Mouse (Mus musculus) erythroid progenitor cell, adult 5-6 weeks (primary cell): Measurements from ENCODE around the gene Krtap12-1. TPM values are rescaled to one million over a fixed set of nuclear protein-coding genes. Genes with fewer than 3 reads are reported as not detected.
"Not testable (repeated sequence)": the region's sequence is repeated elsewhere in the genome, so short reads cannot be mapped to it uniquely, and the experiment has no call there.

Experiments used
- ATAC-seq: replicated peaks from 2 replicates; pipeline ENCODE4 v1.8.0; 2016; ENCODE audit warnings: moderate number of reproducible peaks, mild to moderate bottlenecking, moderate TSS enrichment, inconsistent platforms; ENCODE audit not compliant: poor library complexity, low FRiP score, severe bottlenecking
- total RNA-seq, 2 experiments: library from RNA; stranded (forward) in 1 of 2; stranded (reverse) in 1 of 2; fragments of 150-400 nt in 1 of 2; fragments of 186-747, 209-891 nt in 1 of 2; gene quantifications; 2 replicates each; pipeline versions ENCODE4 v1.2.3 to v1.2.4; 2015 to 2017; ENCODE audit warnings: low replicate concordance in 2 of 2

Krtap12-1 gene
- total RNA-seq (2015; ENCODE audit: low replicate concordance), result not detected in 2 replicates
- total RNA-seq (2017; ENCODE audit: low replicate concordance), result not detected in 2 replicates

GRCm38 (mm10) chr10:77720299-77720698 lies at the start of gene Krtap12-1:
Gene Krtap12-1 (plus strand): TSS chr10:77720599.
- not testable (repeated sequence) for ATAC-seq

DNA sequence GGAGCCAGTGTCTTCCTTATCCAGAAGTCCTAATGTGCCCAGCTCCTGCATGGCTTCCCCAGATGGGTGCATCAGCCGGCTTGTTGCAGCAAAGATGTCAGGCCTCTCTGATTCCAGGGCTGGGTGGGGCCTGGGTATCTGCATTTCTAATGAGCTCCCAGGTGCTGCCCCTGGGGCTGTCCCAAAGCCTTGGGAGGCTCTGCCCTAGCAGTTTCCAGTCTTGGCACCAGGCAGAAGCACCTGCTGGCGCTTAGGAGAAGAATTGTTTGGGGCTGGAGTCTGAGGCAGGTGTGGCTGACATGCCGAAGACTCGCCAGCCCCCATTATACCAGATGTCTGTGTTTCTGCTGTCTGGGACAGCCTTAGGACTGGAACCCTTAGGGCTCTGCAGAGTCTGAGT lies 49.7 kb upstream of the Krtap12-1 start:
- no peak for ATAC-seq

DNA sequence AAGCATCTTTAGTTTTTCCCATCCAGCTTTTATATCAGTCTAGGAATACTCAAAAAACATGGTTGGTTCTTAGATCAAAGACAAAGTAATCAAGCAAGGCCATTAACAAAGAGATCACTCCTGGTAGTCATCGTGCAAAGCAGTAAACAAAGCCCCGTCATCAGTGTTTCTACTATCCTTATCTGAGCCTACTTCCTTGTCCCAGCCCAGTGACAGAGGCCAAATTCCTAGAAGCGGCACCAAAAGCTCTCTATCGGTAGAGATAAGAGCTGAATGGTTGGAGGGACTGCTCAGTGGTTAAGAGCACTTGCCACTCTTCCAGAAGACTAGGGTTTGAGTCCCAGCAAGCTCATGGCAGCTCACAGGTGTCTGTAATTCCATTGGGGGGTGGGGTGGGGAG lies 48.9 kb upstream of the Krtap12-1 start:
- no peak for ATAC-seq

DNA sequence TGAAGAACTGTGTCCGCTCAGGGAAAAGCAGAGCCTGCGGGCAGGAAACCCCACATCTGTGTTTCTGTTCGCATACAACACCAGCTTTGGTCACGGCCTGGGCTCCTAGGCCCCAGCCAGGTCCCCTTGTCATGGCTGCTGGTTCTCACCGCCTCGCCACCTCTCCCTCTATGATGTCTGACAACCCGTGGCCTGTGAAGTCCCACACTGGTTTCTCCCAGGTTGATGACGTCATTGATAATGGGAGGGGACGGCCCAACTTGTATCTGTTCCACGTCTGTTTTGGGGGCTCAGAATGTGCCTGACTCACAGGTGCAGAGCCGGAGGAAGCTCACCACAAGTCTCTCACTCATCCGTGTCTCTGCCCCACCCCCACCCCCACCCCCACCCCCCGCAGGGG lies 46.6 kb upstream of the Krtap12-1 start:
- no peak for ATAC-seq

- ATAC-seq, result no peak
Observed at GRCm38 (mm10) chr10:77677562-77677961, 42.8 kb upstream of the Krtap12-1 start.

DNA sequence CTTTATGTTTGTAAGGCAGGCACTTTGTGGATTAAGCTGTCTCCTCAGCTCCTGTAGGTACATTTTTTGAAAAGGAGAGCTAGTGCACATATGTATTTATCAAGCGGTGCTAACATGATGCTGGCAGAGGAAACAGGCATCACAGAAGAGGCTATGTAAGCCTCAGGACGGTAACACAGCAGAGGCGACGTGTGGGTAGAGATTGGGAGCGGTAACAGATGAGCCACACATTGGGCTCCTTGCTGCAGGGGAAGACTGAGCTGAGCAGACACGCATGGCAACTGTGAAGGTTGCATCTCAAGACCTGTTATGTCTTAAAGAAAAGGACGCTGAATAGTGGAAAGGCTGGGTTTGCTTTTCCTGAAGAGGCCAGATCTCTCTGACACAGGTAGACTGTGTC lies 37.4 kb upstream of the Krtap12-1 start:
- no peak for ATAC-seq

- ATAC-seq, result no peak
Observed at GRCm38 (mm10) chr10:77684181-77684580, 36.2 kb upstream of the Krtap12-1 start.

DNA sequence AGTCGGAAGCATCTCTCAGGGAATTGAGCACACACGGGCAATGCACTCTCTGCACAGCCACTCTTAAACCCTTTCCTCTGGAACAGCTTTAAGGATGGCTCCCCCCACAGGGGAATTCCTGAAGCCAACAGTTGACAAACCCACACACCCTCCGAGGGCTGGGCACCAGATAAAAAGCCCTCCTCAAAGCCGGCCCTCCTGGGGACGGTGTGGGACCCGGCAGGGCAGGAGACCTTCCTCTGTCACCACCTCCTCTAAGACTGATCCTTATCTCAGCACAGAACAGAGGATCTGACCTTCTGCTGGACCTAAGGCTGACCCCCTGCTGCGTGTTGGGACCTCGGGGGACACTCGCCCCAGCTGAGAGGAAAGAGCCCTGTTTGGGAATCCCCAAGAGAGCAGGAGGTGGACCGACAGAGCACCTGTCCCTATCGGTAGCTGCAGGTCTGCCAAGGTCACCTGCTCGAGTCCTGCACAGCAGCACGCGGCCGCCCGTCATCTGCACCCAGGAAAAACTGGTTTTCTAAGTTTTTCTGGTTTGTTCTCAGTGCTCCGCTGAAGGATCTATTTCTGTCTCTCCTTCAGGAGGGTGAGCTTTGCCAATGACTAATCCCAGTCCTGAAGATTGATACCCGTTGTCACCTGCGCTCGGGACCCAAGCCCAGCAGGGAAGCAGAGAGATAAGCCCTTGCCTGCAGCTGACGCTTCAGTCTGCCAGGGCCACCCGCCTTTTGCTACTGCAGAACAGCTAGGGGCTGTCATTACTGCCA lies 34.3 kb upstream of the Krtap12-1 start, which contains the start of gene Tspear:
Tspear (plus strand) TSS at position 675 of the 770 bp plus-strand sequence.
- ATAC-seq, result no peak

GRCm38 (mm10) chr10:77687021-77687420 lies 33.4 kb upstream of the Krtap12-1 start:
- no peak for ATAC-seq

DNA sequence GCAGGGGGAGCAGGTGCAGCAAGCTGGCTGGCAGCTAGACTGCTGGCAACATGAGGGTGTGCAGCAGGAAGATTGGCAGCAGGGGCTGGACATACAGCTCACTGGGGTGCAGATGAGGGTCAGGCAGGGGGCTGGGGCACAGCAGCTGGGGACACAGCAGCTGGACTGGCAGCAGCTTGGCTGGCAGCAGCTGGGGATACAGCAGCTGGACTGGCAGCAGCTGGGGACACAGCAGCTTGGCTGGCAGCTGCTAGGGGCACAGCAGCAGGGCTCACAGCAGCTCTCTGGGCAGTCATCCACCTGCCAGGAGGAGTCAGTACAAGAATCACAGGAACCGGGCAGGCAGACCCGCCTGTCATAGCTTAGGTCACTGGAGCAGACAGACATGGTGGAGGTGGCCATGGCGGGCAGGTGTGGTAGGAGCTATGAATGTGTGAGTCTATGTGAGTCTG lies 30.0 kb upstream of the Krtap12-1 start, which contains the start of gene Gm19402:
Gm19402 (minus strand) TSS at position 402 of the 452 bp plus-strand sequence.
- ATAC-seq, result not testable (repeated sequence)

- ATAC-seq, result no peak
Observed at GRCm38 (mm10) chr10:77697133-77697532, 23.3 kb upstream of the Krtap12-1 start, which contains the start of gene Gm9508. Gene Gm9508 (minus strand): TSS chr10:77697233.

GRCm38 (mm10) chr10:77706326-77706725 lies 14.1 kb upstream of the Krtap12-1 start, which contains the start of gene Gm10272:
Gene Gm10272 (plus strand): TSS chr10:77706626.
- no peak for ATAC-seq

GRCm38 (mm10) chr10:77709831-77710230 lies 10.6 kb upstream of the Krtap12-1 start:
- no peak for ATAC-seq

- not testable (repeated sequence) for ATAC-seq
Observed at GRCm38 (mm10) chr10:77711157-77711556, 9.2 kb upstream of the Krtap12-1 start, which contains the start of gene Gm10024. Gene Gm10024 (plus strand): TSS chr10:77711457.

DNA sequence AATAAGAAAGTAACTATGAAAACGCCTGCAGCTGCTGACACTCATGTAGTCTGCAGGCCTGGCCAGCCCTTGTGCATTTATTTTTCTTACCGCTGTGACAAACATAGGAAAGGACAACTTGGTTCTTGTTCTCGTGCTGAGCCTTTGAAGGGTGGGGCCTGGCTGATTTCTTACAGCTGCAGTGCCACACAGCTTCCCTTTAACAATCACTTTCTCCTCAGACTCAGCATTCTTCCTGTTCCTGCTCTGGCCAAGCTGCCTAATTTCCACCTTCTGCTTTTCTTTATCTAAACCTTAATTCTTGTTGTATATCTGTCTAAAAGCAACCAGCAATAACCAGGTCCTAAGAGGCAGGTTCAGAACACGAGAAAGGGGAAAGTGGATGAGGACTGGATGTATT lies 6.7 kb upstream of the Krtap12-1 start:
- no peak for ATAC-seq

- no peak for ATAC-seq
Observed at GRCm38 (mm10) chr10:77715507-77715906, 4.9 kb upstream of the Krtap12-1 start, which contains the start of gene Gm10142. Gene Gm10142 (plus strand): TSS chr10:77715807.

GRCm38 (mm10) chr10:77724855-77725254 lies 4.5 kb downstream of the Krtap12-1 start:
- ATAC-seq, result no peak

- no peak for ATAC-seq
Observed at GRCm38 (mm10) chr10:77726186-77726585, 5.8 kb downstream of the Krtap12-1 start, which contains the start of gene Gm10100. Gene Gm10100 (plus strand): TSS chr10:77726486.

GRCm38 (mm10) chr10:77728280-77728679 lies 7.9 kb downstream of the Krtap12-1 start:
- no peak for ATAC-seq

DNA sequence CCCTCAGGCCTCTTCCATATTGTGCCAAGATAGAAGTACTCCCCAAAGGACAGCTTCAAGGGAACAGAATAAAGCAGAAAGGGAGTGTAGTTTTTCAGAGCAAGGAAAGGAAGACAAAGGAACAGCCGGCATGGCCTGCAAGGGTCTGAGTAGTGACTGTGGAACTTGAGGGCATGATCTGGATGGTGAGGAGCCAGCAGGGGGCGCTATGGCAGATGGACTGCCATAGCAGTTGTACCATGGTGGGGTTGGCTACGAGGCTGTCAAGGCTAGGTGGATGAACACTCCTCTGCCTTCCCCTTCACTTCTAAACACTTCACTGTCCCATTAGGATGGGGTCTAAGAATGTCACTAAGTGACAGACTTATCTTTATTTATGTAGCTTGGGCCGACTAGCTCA lies 8.8 kb downstream of the Krtap12-1 start:
- ATAC-seq, result no peak

DNA sequence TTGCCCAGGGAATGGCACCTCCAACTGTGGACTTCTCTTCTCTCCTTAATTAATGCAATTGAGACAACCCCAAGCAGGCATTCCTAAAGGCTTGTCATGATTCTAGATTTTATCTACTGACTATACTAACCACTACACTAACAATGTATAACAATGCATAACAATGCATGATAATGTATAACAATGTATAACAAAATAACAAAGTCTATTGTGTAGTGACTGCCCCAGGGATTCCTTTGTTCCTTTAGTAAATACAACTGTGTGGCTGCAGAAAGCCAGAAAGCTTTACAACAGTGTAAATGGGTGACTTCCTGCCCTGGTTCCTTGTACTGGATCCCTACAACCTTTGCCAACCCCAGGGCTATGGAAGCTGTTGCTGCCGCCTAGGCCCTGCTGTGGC lies 15.5 kb downstream of the Krtap12-1 start:
- ATAC-seq, result no peak
